ENCODE assay signal across 8 mouse cellular contexts in genomic region chr11:114657737-114658136, GRCm38 (mm10). TPM values are rescaled to one million over a fixed set of nuclear protein-coding genes. Genes with fewer than 3 reads are reported as not detected.
DNase-seq lines count a peak whose midpoint lies in the region; ATAC-seq and TF ChIP-seq lines count a peak whose summit lies in the region.

No protein-coding gene starts in this region.

- H3K4me3 ChIP-seq in hindbrain, postnatal 0 days (ENCODE audit: low read length), result no peak overlapping the region
- no peak overlapping the region for H3K4me3 ChIP-seq in olfactory bulb, adult 2 months (ENCODE audit: insufficient read depth, low read depth, low read length)

- H3K4me2 ChIP-seq in hindbrain, postnatal 0 days (ENCODE audit: low read depth, low read length), result no peak overlapping the region

- no peak for TF ChIP-seq POLR2A in olfactory bulb, adult 2 months (IDR thresholded peaks at IDR 0.05; ENCODE audit: insufficient read depth, low read depth, low read length)

- peak; percentile 86 for TF ChIP-seq CTCF in hindbrain, postnatal 0 days (IDR thresholded peaks at IDR 0.05; ENCODE audit: low read depth)
- TF ChIP-seq CTCF in olfactory bulb, adult 2 months (IDR thresholded peaks at IDR 0.05; ENCODE audit: insufficient read depth, low read depth, low read length), result peak; percentile 73; the same call in 1 of the 2 replicates

- peak; percentile 52 for ATAC-seq in hindbrain, postnatal 0 days

- H3K9ac ChIP-seq in hindbrain, postnatal 0 days (replicated peaks; ENCODE audit: low read length), result no peak overlapping the region

- 0 out of 2 replicates have a peak overlapping the region, but pooled peaks have one; percentile 32 for H3K27ac ChIP-seq in hindbrain, postnatal 0 days
- no peak overlapping the region for H3K27ac ChIP-seq in olfactory bulb, adult 2 months (ENCODE audit: insufficient read depth, low read depth, low read length)

- H3K4me1 ChIP-seq in hindbrain, postnatal 0 days (ENCODE audit: insufficient read depth, low read length), result no peaks in the 10 kb centered on the region
- peaks cover 3% of the 10 kb centered on the region for H3K4me1 ChIP-seq in olfactory bulb, adult 2 months (ENCODE audit: control insufficient read depth, insufficient read depth, low read length)

- no peaks in the 10 kb centered on the region for H3K36me3 ChIP-seq in hindbrain, postnatal 0 days (ENCODE audit: insufficient read depth, low read length)

- H3K27me3 ChIP-seq in hindbrain, postnatal 0 days (ENCODE audit: insufficient read depth, low read length), result no peaks in the 10 kb centered on the region

- WGBS in hindbrain, postnatal 0 days, result 20% methylated on average over 7 of the region's 7 CpGs
- WGBS in olfactory bulb, adult 2 months, result 22% methylated on average over 7 of the region's 7 CpGs

- H3K9me3 ChIP-seq in hindbrain, postnatal 0 days (ENCODE audit: low read length), result no peaks in the 10 kb centered on the region

- peak; percentile 59 to 83 for DNase-seq in left cerebral cortex, adult 18-20 months (ENCODE audit: low spot score in 2 of 2)
- DNase-seq in left cerebral cortex, adult 11 months (ENCODE audit: low spot score), result no peak
- peak; percentile 51 for DNase-seq in T-cell, adult 2 months (ENCODE audit: low spot score)
- peak; percentile 73 for DNase-seq in embryo, embryonic 10.5 days (ENCODE audit: low spot score)
- peak; percentile 77 for DNase-seq in hindbrain, postnatal 0 days (ENCODE audit: low spot score)
- peak; percentile 78 for DNase-seq in lung, postnatal 10 days
- DNase-seq in ovary, postnatal 10 days (ENCODE audit: low spot score), result no peak

RNA-seq across cellular contexts. Expression of gene Rpl38, which starts 10.6 kb away (rescaled TPM):
- total RNA-seq in left cerebral cortex, adult 18-20 months (2021), result 1,000 to 10,000 TPM in 1 of 2 experiments, 100 to 1,000 TPM in 1; 952 to 1,003 TPM
- 577 and 578 TPM in 2 replicates for total RNA-seq in hindbrain, postnatal 0 days (2014; rRNA removed)
- 954 and 958 TPM in 2 replicates for polyA plus RNA-seq in hindbrain, postnatal 0 days (2015; fragmentation: Nextera tagmentation; extraction: Ambion mirVana)
- polyA plus RNA-seq in olfactory bulb, adult 2 months (2012; ENCODE audit: insufficient read depth, insufficient read length, low replicate concordance, missing spikeins), result 1,436 TPM in 1 of 2 replicates, not detected in the other

RNA-seq across cellular contexts. Expression of gene Ttyh2, which starts 17.5 kb away (rescaled TPM):
- 10 to 100 TPM; 17.8 to 21.5 TPM for total RNA-seq in left cerebral cortex, adult 18-20 months (2021)
- total RNA-seq in hindbrain, postnatal 0 days (2014; rRNA removed), result 75.8 and 80.4 TPM in 2 replicates
- 38.6 and 40.3 TPM in 2 replicates for polyA plus RNA-seq in hindbrain, postnatal 0 days (2015; fragmentation: Nextera tagmentation; extraction: Ambion mirVana)
- polyA plus RNA-seq in olfactory bulb, adult 2 months (2012; ENCODE audit: insufficient read depth, insufficient read length, low replicate concordance, missing spikeins), result not detected in 2 replicates

Comparison
In these comparisons a context has a peak if more than half of its experiments do, and no peak if none do; other contexts are left out.
1. DNase-seq: peak in left cerebral cortex, adult 18-20 months (2 of 2), T-cell, adult 2 months (single experiment), embryo, embryonic 10.5 days (single experiment), hindbrain, postnatal 0 days (single experiment) and lung, postnatal 10 days (single experiment); none in left cerebral cortex, adult 11 months (single experiment) and ovary, postnatal 10 days (single experiment).